Mouse (Mus musculus): ENCODE data around the gene Nckap1. TPM values are rescaled to one million over a fixed set of nuclear protein-coding genes. Genes with fewer than 3 reads are reported as not detected.
"Not testable (repeated sequence)": the region's sequence is repeated elsewhere in the genome, so short reads cannot be mapped to it uniquely, and the experiment has no call there.

Nckap1 gene
- total RNA-seq, 2 experiments from 2014 or later = 61.8 to 64.2 TPM

DNA sequence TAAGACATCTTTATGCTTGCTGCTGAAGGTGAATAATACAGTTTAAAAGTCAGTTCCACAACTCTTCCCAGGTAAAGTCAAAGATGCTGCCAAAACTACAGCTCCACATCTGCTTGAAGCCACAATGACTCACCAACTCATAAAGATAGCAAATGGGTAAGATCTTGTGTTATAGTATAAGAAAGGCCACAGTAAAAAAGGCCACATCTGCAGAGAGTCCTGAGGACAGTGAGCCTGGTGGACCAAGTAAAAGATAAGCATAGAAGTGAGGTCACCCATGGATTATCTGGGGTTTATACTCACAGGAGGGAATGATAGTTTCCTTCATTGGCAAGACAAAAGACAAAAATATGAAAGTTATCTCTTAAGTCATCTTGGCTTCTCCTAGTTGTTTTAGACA, 18.9 kb downstream of the Nckap1 start:
- no peak for DNase-seq
- intact Hi-C loops (cut with DNase I) = no loop called here

DNA sequence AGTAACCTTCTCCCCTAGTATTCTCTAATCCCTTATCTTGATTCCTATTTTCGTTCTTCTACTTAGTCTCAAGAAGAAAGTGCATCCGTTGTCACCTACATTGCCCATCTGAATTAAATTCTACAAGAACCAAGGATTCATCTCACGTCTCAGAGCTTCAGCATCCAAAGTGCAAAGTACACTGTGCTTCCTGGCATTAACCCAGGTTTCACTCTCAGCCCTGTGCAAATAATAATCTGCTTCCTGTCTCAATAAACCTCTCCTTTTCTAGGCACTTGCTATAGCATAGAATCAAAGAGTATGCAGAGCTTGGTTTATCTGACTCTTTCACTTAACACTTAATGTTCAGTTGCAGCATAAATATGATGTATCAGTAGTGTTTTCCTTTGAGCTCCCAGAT, 19.7 kb downstream of the Nckap1 start:
- intact Hi-C loops (cut with DNase I) = no loop called here
- no peak for DNase-seq

DNA sequence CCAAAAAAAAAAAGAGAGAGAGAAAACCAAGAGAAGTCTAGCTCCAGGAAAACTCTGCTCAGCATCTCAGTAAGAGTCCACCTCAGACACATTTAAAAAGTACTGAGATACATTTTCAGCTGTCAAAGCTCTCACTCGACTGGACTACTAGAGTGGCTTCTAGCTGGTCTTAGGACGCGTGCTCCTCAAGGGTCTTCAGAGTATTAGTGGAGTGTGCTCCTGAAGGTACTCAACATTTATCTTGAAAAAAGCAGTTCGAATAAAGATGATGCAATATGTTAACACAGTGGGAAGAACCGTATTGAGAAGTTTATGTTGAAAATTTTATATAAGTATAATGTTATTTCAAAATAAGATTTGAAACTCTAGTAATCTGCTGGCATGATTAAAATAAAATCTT, 20.4 kb downstream of the Nckap1 start:
- intact Hi-C loops (cut with DNase I) = no loop called here
- DNase-seq = no peak

DNA sequence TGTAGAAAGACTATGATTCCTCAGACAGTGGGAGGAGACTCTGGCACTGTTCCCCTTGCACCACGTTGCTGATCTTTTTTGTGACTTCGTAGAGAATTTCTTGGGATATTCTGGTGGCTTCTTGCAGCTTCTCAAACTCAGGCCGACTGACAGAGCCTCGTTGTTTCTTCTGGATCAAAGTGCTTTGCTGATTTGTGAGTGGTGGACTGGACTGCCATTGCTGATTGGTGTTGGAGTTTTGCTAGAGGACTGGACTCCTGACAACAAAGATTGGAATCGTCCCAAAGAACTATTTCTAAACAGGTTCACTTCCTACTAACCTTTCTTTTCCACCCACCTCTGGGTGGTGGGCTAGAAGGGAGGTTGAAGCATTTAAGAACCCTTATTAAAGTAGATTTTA, 21.5 kb downstream of the Nckap1 start:
- intact Hi-C loops (cut with DNase I) = loop anchor here (5.0 kb wide), 1 partner anchor 1597 kb away; no protein-coding TSS in a partner anchor
- no peak for DNase-seq

DNA sequence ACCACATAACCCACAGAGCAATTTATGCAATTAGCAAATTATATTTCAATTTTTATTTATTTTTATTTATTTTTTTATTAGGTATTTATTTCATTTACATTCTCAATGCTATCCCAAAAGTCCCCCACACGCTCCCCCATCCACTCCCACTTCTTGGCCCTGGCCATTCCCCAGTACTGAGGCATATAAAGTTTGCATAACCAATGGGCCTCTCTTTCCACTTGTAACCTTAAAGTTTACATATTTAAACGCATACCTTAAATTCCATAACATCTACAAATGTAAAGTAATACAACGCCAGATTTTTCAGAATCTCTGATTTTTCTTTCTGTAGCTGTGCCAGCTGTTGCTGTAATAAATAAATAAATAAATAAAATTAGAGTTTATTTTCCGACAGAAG, 26.7 kb downstream of the Nckap1 start:
- no peak for DNase-seq
- intact Hi-C loops (cut with DNase I) = no loop called here

DNA sequence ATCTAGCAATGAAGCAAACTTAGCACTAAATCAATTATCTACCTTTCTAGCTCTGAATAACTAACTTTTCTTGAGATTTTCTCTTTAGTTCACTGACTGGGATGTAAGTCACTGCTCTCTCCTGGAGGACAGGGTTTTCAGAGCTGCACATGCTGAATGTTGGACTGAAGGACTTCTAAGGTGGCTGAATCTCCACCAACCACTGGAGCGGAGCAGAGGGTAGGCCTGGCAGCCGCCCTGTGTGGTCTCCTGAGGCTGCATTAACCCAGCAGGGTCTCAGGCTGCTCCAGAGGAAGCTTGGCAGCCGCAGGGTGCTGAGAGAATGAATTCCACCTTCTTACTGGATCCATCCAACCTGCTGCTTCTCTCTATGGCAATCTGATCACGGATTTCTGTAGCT, 31.5 kb downstream of the Nckap1 start:
- intact Hi-C loops (cut with DNase I) = no loop called here
- DNase-seq = no peak

GRCm38 (mm10) chr2:80547901-80548300, 33.3 kb downstream of the Nckap1 start:
- intact Hi-C loops (cut with DNase I) = no loop called here

DNA sequence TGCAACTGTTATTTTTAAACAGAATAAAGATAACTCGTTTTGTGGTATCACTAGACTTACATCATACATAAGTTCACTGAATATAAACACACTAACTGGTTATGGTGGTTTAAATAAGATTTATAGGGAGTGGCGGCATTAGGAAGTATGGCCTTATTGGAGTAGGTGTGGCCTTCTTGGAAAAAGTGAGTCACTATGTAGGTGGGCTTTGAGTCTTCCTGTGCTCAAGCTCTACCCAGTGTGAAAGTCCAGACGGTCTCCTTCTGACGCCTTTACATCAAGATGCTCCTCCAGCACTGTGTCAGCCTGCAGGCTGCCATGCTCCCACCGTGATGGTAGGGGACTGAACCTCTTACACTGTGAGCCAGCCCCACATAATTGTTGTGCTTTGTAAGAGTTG, 38.4 kb downstream of the Nckap1 start:
- no peak for DNase-seq
- intact Hi-C loops (cut with DNase I) = loop anchor here (5.0 kb wide), 1 partner anchor 94 kb away; no protein-coding TSS in a partner anchor

More at GRCm38 (mm10) chr2:80547901-80548300, 33.3 kb downstream of the Nckap1 start:
- no peak for DNase-seq

GRCm38 (mm10) chr2:80537156-80537555, 44.0 kb downstream of the Nckap1 start:
- intact Hi-C loops (cut with DNase I) = loop anchor here (2.0 to 10.0 kb wide), 2 partner anchors 180 to 672 kb away; no protein-coding TSS in a partner anchor
- DNase-seq = no peak

DNA sequence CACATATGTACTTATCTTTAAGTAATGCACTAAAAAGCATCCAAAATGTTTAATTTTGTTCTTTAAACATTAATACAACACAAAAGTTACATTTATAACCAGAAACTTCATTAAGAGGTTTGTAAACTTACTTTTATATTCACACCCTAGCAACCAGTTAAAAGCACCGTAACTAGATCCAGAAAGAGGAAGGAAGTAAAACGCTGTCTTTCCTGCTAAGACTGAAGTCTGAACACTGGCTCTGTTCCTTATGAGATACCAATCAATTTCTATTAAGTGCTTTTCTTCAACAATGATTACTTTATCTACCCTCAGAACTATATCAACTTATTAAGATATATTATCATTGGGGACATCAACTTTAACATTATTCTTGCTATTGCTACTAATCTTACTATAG, 44.6 kb downstream of the Nckap1 start:
- no peak for DNase-seq
- intact Hi-C loops (cut with DNase I) = loop anchor here (2.0 to 10.0 kb wide), 2 partner anchors 180 to 672 kb away; no protein-coding TSS in a partner anchor

DNA sequence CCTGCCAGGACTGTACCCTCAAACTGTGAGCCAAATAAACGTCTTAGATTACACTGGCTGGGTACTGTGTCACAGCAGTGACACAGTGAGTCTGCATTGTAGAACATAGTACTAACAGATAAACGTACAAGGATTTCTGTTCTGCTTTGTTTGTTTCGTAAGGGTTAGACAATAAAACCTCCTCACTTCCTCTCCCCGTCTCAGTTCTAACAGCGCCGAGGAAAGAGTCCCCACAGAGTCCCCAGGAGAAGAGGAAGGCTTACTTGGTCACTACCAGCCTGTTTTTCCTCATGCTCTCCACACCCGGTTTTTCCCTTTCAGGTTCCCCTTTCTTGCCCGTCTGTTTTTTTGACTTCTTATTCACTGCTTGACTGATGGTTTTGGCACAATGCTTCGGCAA, 56.9 kb downstream of the Nckap1 start:
- intact Hi-C loops (cut with DNase I) = no loop called here
- DNase-seq = no peak

GRCm38 (mm10) chr2:80506051-80506802, 75.0 kb downstream of the Nckap1 start:
- intact Hi-C loops (cut with DNase I) = no loop called here
- DNase-seq = no peak

GRCm38 (mm10) chr2:80502132-80502531, 79.0 kb downstream of the Nckap1 start:
- no peak for DNase-seq

GRCm38 (mm10) chr2:80495304-80495703, 85.9 kb downstream of the Nckap1 start:
- intact Hi-C loops (cut with DNase I); DNase-seq: not testable (repeated sequence)

More at GRCm38 (mm10) chr2:80502132-80502531, 79.0 kb downstream of the Nckap1 start:
- intact Hi-C loops (cut with DNase I) = no loop called here

GRCm38 (mm10) chr2:80486851-80487250, 94.3 kb downstream of the Nckap1 start:
- no peak for DNase-seq
- intact Hi-C loops (cut with DNase I) = no loop called here

- intact Hi-C loops (cut with DNase I) = no loop called here
- DNase-seq = no peak
These were observed 96.2 kb downstream of the Nckap1 start for GRCm38 (mm10) chr2:80484951-80485350.

DNA sequence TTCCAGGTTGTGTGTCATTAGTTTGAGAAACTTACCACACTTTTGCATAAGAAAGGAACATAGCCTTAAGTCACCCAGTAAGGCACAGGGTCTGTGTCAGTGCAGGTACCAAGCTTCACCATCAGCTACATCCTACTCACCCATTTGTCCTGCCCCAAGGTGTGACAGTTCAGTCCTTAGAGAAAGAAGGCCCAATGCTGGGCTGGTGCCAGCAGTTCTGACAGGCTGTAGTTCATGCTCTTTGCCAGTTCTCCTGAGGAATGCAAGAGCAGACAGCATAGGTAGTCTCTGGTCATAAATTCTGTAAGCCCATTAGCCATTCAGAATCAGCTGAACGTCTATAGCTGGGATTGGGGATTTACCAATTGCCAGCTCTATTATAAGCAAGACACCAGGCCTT, 105.3 kb downstream of the Nckap1 start:
- no peak for DNase-seq
- intact Hi-C loops (cut with DNase I) = no loop called here

DNA sequence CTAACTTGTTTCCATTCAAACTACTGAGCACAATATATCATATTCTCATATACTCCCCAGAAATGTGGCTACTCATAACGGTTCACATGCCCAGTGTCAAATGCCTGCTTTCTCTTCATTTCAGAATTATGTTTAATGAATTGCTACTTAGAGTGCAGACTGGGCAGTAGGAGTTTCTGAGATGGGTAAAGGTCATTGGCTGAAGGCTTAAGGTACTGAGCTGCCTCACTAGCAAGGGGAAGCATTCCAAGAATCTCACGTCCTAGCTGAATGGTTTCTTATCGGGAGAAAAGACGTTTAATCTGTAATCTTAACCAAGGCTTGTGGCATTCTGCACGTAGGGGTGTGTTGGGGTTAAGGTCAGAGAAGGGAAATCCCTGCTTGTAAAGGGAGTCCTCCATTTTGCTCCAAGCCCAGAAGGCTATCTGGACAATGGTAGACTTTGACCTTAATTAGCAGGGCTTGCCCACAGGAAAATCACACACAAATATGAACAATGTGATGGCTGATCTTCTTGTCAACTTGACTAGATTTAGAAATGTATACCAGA, 106.9 kb downstream of the Nckap1 start:
- intact Hi-C loops (cut with DNase I) = no loop called here
- DNase-seq = no peak

DNA sequence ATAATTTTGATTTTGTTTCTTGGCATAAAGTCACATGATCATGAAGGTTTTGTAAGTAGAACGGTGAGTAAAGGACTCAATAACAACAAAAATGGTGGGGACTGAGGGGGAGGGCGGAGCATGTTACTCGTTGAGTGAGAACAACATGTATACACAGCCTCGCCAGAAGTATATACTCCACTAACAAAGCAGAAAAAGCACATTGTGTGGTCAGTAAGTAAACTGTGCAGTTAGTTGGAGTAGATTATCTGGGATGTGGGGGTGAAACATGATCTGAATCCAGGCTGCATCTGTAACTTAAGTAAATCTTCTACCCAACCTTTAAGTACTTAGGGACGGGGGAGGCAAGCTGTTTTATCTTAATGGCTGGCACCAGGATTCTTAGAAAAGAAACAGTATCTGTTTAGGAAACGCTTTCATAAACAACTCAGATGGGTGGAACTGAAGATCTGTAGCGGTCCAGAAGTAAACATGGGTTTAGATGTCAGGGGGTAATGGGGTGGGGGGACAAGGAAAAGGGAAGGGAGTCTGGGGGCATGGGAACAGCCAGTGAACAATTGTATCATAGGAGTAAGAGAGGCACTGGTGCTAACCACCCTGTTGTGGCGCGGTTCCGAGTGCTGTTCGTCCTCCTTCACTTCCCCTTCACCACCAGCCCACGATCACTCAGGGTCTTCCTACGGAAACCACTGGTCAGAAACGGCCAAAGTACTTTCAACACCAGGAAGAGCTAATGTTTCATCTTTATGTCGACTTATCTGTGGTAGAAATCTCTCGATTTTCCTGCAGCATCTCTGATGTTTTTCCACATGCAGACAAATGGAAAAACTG, 115.0 kb downstream of the Nckap1 start:
- DNase-seq = no peak
- intact Hi-C loops (cut with DNase I) = no loop called here

DNA sequence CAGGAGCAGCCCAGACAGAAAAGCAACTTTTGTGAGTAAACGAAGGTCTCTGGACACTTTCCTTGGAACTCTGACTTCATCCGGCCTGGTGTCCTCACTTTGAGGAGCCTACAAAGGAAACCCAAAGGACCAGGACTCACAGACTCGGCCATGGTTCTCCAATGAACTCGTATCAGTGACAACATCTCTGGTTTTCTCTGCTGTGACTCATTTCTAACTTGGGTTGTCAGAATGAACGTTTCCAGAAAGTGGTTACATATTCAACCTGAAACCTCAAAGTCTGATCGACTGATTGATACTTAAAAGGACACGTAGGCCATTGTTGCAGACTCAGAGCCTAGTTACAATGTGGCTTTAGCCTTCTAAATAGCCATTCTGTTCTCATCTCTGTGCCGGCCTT, 119.4 kb downstream of the Nckap1 start:
- intact Hi-C loops (cut with DNase I) = no loop called here
- no peak for DNase-seq
